Mouse (Mus musculus): ENCODE data around the gene Aldh3a2. TPM values are rescaled to one million over a fixed set of nuclear protein-coding genes. Genes with fewer than 3 reads are reported as not detected.

Gene Aldh3a2
- total and polyA plus RNA-seq, 3 experiments: 19.5 to 28.4 (median 26.3) TPM

DNA sequence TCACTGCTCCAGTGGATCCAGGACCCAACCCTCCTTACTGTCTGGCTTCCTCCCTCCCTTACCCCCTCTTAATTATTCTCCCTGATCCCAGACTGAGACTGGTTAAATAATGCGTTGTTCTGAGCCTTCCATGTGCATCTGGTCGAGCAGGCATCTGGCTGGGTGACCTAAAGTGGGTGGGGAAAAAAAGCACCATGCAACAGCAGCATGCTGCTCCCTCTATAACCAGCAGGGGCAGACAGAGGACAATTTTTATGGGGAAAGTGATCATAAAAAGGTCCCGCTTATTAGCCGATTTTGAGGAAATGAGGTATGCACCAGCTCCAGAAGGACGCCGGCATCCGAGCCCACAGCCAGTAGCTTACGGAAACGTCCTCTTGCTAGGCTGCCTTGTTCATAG is 35.9 kb downstream of the Aldh3a2 start (continued):
- TF ChIP-seq ZNF384 (IDR thresholded peaks at IDR 0.05; ENCODE audit: low read depth, low read length): peak; percentile 58; the same call in 1 of the 2 replicates
- no peak for TF ChIP-seq RCOR1 (conservative IDR thresholded peaks at IDR 0.05; ENCODE audit: low read depth, low read length)

DNA sequence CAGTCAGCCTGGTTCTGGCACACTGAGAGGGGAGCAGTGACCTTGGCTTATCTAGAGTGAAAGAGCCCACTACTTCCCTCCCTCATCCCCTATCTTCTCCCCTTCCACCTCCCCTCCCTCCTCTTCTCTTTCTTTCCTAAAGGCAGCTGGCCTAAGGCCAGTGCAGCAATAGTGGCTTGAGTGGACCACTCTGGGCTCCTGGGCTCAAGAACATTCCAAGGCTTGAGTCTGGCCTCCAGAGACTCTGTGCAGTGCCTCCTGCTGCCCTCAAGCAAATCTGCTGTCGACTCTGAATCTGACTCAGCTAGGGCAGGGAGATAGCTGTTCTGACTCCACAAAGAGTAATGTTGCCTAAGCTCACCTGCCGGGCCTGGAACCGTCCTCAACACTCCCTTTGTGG is 38.9 kb downstream of the Aldh3a2 start:
- no peak overlapping the region for H3K9ac ChIP-seq (ENCODE audit: insufficient read depth, low read depth)
- TF ChIP-seq PAX5 (IDR thresholded peaks at IDR 0.05; ENCODE audit: low read length) (no peak), POLR2AphosphoS2 (IDR thresholded peaks at IDR 0.05; ENCODE audit: low read depth, low read length) (no peak), CTCF (conservative IDR thresholded peaks at IDR 0.05 in 1 of 2, IDR thresholded peaks at IDR 0.05 in 1 of 2; ENCODE audit: low read depth in 2 of 2, low read length in 2 of 2) (0 out of 4 replicates have a peak, but pooled peaks of 1 of the 2 experiments have one; percentile 3), CHD1 (IDR thresholded peaks at IDR 0.05; ENCODE audit: low read depth, low read length) (no peak)
- DNase-seq (ENCODE audit: extremely low read depth): no peak
- in situ Hi-C loops (cut with MboI; ENCODE audit: low pct_ligation_motif_present, low pct_unique_long_range_greater_than_20kb, low sequenced_read_pairs): no loop called here
- H3K4me3 ChIP-seq (replicated peaks in 1 of 3; ENCODE audit: low read depth in 2 of 3, low read length in 2 of 3, poor library complexity in 1 of 3): no peak overlapping the region
- no peaks in the 10 kb centered on the region for H3K9me3 ChIP-seq (replicated peaks; ENCODE audit: low read length)
- dilution Hi-C loops (cut with MboI; ENCODE audit: extremely low pct_ligation_motif_present, extremely low pct_unique_long_range_greater_than_20kb, low sequenced_read_pairs): no loop called here
- H3K79me2 ChIP-seq (replicated peaks; ENCODE audit: control insufficient read depth, extremely low read depth, insufficient read depth, poor library complexity, severe bottlenecking): no peaks in the 10 kb centered on the region
- H3K4me2 ChIP-seq (ENCODE audit: insufficient read depth, low read depth, poor library complexity, severe bottlenecking): no peak overlapping the region
- peaks cover 9 to 26% of the 10 kb centered on the region in 2 experiments for H3K4me1 ChIP-seq (ENCODE audit: control insufficient read depth in 1 of 2, insufficient read depth in 2 of 2)
- no peaks in the 10 kb centered on the region for H3K36me3 ChIP-seq (replicated peaks in 1 of 2; ENCODE audit: control insufficient read depth in 1 of 2, insufficient read depth in 1 of 2, low read length in 1 of 2)
- H3K27ac ChIP-seq (ENCODE audit: insufficient read depth, low read depth): no peak overlapping the region
- no peaks in the 10 kb centered on the region for H3K27me3 ChIP-seq (replicated peaks)

DNA sequence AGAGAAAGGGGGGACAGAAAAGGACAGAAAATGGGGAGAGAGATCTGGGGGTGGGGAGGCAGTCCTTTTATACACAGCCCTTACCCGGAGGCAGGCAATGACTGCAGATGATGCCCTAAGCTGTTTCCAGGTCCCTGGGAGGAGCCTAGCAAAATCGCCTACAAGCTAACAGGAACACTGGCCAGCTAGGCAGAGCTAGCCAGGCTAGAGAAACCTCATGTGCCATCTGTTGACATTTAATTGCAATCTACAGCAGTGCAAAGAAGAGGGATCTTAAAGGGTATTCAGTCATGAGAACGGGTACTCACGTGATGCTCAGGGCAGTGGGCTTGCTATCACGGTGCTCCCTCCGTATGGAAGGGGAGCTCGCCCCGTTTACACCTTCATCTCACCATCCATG is 39.4 kb downstream of the Aldh3a2 start:
- TF ChIP-seq RAD21 (IDR thresholded peaks at IDR 0.05; ENCODE audit: low read depth, low read length) (no peak), BHLHE40 (IDR thresholded peaks at IDR 0.05; ENCODE audit: low read depth, low read length) (no peak), GABPA (IDR thresholded peaks at IDR 0.05; ENCODE audit: insufficient replicate concordance, low read depth, low read length) (no peak), POLR2A (IDR thresholded peaks at IDR 0.05; ENCODE audit: low read depth, low read length) (no peak)
- H3K27ac ChIP-seq (ENCODE audit: insufficient read depth, low read depth): no peak overlapping the region
- H3K9ac ChIP-seq (ENCODE audit: insufficient read depth, low read depth): no peak overlapping the region
- no peak overlapping the region for H3K4me2 ChIP-seq (ENCODE audit: insufficient read depth, low read depth, poor library complexity, severe bottlenecking)
- in situ Hi-C loops (cut with MboI; ENCODE audit: low pct_ligation_motif_present, low pct_unique_long_range_greater_than_20kb, low sequenced_read_pairs): no loop called here
- no peak for DNase-seq (ENCODE audit: extremely low read depth)
- no peaks in the 10 kb centered on the region for H3K36me3 ChIP-seq (replicated peaks in 1 of 2; ENCODE audit: control insufficient read depth in 1 of 2, insufficient read depth in 1 of 2, low read length in 1 of 2)
- no peaks in the 10 kb centered on the region for H3K79me2 ChIP-seq (replicated peaks; ENCODE audit: control insufficient read depth, extremely low read depth, insufficient read depth, poor library complexity, severe bottlenecking)
- dilution Hi-C loops (cut with MboI; ENCODE audit: extremely low pct_ligation_motif_present, extremely low pct_unique_long_range_greater_than_20kb, low sequenced_read_pairs): no loop called here
- H3K4me3 ChIP-seq (replicated peaks in 1 of 3; ENCODE audit: low read depth in 2 of 3, low read length in 2 of 3, poor library complexity in 1 of 3): no peak overlapping the region
- H3K27me3 ChIP-seq (replicated peaks): no peaks in the 10 kb centered on the region
- H3K4me1 ChIP-seq (ENCODE audit: control insufficient read depth in 1 of 2, insufficient read depth in 2 of 2): peaks cover 9 to 26% of the 10 kb centered on the region in 2 experiments
- H3K9me3 ChIP-seq (replicated peaks; ENCODE audit: low read length): no peaks in the 10 kb centered on the region

DNA sequence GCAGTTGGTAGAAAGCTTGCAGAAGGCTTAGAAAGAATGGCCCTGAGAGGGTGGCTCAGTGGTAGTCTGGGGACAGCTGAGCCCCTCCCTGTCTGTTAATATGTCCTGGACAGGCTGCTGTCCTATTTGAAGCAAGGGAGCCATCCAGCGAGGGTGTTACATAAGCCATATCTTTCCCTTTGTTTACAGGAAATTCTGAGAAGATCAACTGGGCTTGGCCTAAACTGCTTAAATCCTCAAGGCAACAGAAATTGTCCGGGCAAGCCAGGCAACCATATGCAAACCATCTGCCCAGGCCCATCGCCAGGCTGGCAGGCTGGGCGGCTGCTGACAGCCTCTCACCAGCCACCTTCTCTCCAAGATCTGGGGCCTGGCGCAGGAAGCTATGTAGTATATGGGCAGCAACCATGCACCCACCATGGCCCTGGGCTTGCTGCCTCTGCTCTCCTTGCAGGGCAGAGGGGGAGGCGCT is 41.3 kb downstream of the Aldh3a2 start:
- H3K9ac ChIP-seq (ENCODE audit: insufficient read depth, low read depth): no peak overlapping the region
- H3K36me3 ChIP-seq (replicated peaks in 1 of 2; ENCODE audit: control insufficient read depth in 1 of 2, insufficient read depth in 1 of 2, low read length in 1 of 2): no peaks in the 10 kb centered on the region
- TF ChIP-seq RAD21 (IDR thresholded peaks at IDR 0.05; ENCODE audit: low read depth, low read length) (no peak), KAT2A (IDR thresholded peaks at IDR 0.05; ENCODE audit: insufficient replicate concordance, low read length) (no peak), SIN3A (IDR thresholded peaks at IDR 0.05; ENCODE audit: low read length) (no peak), ZMIZ1 (IDR thresholded peaks at IDR 0.05; ENCODE audit: low read depth, low read length) (no peak), SMC3 (IDR thresholded peaks at IDR 0.05; ENCODE audit: low read depth, low read length) (no peak), UBTF (IDR thresholded peaks at IDR 0.05; ENCODE audit: low read depth, low read length) (no peak), MEF2A (IDR thresholded peaks at IDR 0.05; ENCODE audit: borderline replicate concordance, low read depth, low read length) (no peak), GABPA (IDR thresholded peaks at IDR 0.05; ENCODE audit: insufficient replicate concordance, low read depth, low read length) (no peak), MAZ (IDR thresholded peaks at IDR 0.05; ENCODE audit: low read depth, low read length) (no peak), HCFC1 (IDR thresholded peaks at IDR 0.05; ENCODE audit: low read depth, low read length) (no peak), CHD1 (IDR thresholded peaks at IDR 0.05; ENCODE audit: low read depth, low read length) (no peak), POLR2A (IDR thresholded peaks at IDR 0.05; ENCODE audit: low read depth, low read length) (no peak)
- no peaks in the 10 kb centered on the region for H3K27me3 ChIP-seq (replicated peaks)
- no peak overlapping the region for H3K4me3 ChIP-seq (replicated peaks in 1 of 3; ENCODE audit: low read depth in 2 of 3, low read length in 2 of 3, poor library complexity in 1 of 3)
- no peaks in the 10 kb centered on the region for H3K9me3 ChIP-seq (replicated peaks; ENCODE audit: low read length)
- H3K79me2 ChIP-seq (replicated peaks; ENCODE audit: control insufficient read depth, extremely low read depth, insufficient read depth, poor library complexity, severe bottlenecking): no peaks in the 10 kb centered on the region
- peaks cover 9 to 17% of the 10 kb centered on the region in 2 experiments for H3K4me1 ChIP-seq (ENCODE audit: control insufficient read depth in 1 of 2, insufficient read depth in 2 of 2)
- H3K4me2 ChIP-seq (ENCODE audit: insufficient read depth, low read depth, poor library complexity, severe bottlenecking): no peak overlapping the region
- in situ Hi-C loops (cut with MboI; ENCODE audit: low pct_ligation_motif_present, low pct_unique_long_range_greater_than_20kb, low sequenced_read_pairs): no loop called here
- no peak for DNase-seq (ENCODE audit: extremely low read depth)
- dilution Hi-C loops (cut with MboI; ENCODE audit: extremely low pct_ligation_motif_present, extremely low pct_unique_long_range_greater_than_20kb, low sequenced_read_pairs): no loop called here
- no peak overlapping the region for H3K27ac ChIP-seq (ENCODE audit: insufficient read depth, low read depth)
